Mouse (Mus musculus): Measurements from ENCODE around the gene Unc79. TPM values are rescaled to one million over a fixed set of nuclear protein-coding genes. Genes with fewer than 3 reads are reported as not detected.
A peak's percentile ranks its signal among the peaks of the same experiment; 100 is the strongest.

The Unc79 gene
- polyA plus RNA-seq (2015; fragmentation: Nextera tagmentation; extraction: Ambion mirVana), result 8.8 TPM in 2 replicates

DNA sequence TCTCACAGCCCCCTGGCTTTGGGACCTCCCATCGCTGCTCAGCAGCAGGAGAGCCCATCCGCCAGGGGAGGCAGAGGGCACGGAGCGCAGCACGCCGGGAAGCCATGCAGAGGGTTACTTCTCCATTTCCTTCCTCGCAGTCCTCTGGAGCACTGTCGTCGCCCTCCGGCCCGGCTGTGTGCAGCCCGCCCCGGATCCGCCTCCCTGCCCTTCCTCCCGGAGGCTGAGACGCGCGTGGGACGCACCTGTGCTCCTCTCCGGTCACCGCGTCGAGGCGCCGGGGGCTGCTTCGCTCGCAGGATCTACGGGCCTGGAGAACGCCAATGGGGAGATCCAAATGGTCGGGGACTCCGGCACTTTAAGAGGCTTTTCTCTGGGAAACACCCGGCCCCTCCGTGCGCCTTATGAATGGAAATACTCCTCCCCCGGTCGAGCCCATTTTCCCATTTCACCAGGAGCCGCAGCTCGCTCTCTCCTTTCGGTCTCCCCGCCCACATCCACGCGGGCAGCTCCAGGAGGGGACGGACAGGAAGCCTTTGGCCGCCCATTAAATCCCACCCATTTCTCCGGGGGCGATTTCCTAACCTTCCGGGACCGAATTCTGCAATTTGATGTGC is at the start of gene Unc79:
Unc79 (plus strand) TSS at position 82 of the 617 bp plus-strand sequence.
- Histone ChIP-seq H3K4me2 (ENCODE audit: low read length) (peak within 1 kb of the TSS; percentile 72), H3K27ac (ENCODE audit: low read length) (peak within 1 kb of the TSS; percentile 97), H3K4me3 (replicated peaks; ENCODE audit: low read length) (peak within 1 kb of the TSS; percentile 70), H3K9me3 (ENCODE audit: control insufficient read depth, low read length) (no peaks in the 10 kb centered on the region), H3K4me1 (replicated peaks; ENCODE audit: control insufficient read depth, insufficient read depth, low read length) (peaks cover 24% of the 10 kb centered on the region), H3K9ac (replicated peaks; ENCODE audit: low read depth, low read length) (peak within 1 kb of the TSS; percentile 79), H3K36me3 (ENCODE audit: control insufficient read depth, insufficient read depth) (no peaks in the 10 kb centered on the region), H3K27me3 (replicated peaks; ENCODE audit: control insufficient read depth, insufficient read depth, low read length) (0 out of 2 replicates have a peak, but pooled peaks cover 7% of the 10 kb centered on the region)
- under 1% methylated on average over 47 of the region's 48 CpGs for WGBS
- ATAC-seq, result peak; percentile 85

DNA sequence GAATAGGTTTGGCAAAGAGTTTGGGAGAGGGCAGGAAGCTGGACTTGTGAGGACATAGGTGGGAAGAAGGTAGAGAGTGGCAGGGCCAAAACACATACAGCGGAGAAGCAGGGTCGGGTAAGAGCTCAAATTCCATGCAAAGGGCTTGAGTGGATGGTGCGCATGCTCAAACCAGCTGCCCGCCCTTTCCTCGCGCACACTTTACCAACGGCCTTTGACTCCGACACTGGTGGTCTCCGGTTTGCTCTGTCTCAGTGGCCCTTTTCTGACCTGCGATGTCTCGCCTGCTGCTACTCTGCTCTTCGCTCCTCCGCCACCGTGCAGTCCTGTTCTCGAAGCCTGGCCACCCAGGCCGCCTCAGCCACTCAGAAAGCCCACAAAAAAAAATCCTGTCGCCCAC is 49.6 kb upstream of the Unc79 start, which contains the start of gene Cox8c:
Cox8c (plus strand) TSS at position 226 of the 400 bp plus-strand sequence.
- ATAC-seq, result no peak
- H3K9ac ChIP-seq (replicated peaks; ENCODE audit: low read depth, low read length), result no peak within 1 kb of the TSS
- H3K27ac ChIP-seq (ENCODE audit: low read length), result no peak within 1 kb of the TSS
- no peaks in the 10 kb centered on the region; the same call in 1 of the 2 replicates for H3K4me1 ChIP-seq (replicated peaks; ENCODE audit: control insufficient read depth, insufficient read depth, low read length)
- H3K4me2 ChIP-seq (ENCODE audit: low read length), result no peak within 1 kb of the TSS
- H3K4me3 ChIP-seq (replicated peaks; ENCODE audit: low read length), result no peak within 1 kb of the TSS
- no peaks in the 10 kb centered on the region for H3K27me3 ChIP-seq (replicated peaks; ENCODE audit: control insufficient read depth, insufficient read depth, low read length)
- WGBS, result 95% methylated on average over 17 of the region's 17 CpGs
- H3K9me3 ChIP-seq (ENCODE audit: control insufficient read depth, low read length), result no peaks in the 10 kb centered on the region
- H3K36me3 ChIP-seq (ENCODE audit: control insufficient read depth, insufficient read depth), result no peaks in the 10 kb centered on the region

DNA sequence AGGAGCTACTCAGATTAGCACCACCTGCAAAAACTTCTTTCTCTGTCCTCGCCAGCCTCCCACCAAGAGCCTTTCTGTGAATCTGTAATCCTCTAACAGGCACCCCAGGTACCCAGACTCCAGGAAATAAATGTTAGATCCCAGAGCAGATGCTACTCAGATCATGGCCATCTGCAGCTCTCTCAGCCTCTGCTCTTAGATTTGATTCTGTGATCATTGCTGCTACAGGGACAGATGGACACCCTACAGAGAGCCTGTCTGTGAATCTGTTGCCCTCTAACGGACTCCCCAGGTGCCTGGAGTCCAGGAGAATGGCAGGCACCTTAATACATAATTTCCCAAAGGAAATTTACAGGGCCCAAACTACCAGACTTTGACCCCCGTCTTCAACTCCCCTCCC is 40.5 kb upstream of the Unc79 start:
- no peaks in the 10 kb centered on the region for H3K36me3 ChIP-seq (ENCODE audit: control insufficient read depth, insufficient read depth)
- no peak overlapping the region for H3K4me2 ChIP-seq (ENCODE audit: low read length)
- H3K4me1 ChIP-seq (replicated peaks; ENCODE audit: control insufficient read depth, insufficient read depth, low read length), result no peaks in the 10 kb centered on the region
- no peaks in the 10 kb centered on the region for H3K27me3 ChIP-seq (replicated peaks; ENCODE audit: control insufficient read depth, insufficient read depth, low read length)
- no peak overlapping the region for H3K4me3 ChIP-seq (replicated peaks; ENCODE audit: low read length)
- whole genome bisulfite sequencing, result 38% methylated on average over 3 of the region's 3 CpGs
- ATAC-seq, result no peak
- no peaks in the 10 kb centered on the region for H3K9me3 ChIP-seq (ENCODE audit: control insufficient read depth, low read length)
- H3K27ac ChIP-seq (ENCODE audit: low read length), result no peak overlapping the region
- H3K9ac ChIP-seq (replicated peaks; ENCODE audit: low read depth, low read length), result no peak overlapping the region

DNA sequence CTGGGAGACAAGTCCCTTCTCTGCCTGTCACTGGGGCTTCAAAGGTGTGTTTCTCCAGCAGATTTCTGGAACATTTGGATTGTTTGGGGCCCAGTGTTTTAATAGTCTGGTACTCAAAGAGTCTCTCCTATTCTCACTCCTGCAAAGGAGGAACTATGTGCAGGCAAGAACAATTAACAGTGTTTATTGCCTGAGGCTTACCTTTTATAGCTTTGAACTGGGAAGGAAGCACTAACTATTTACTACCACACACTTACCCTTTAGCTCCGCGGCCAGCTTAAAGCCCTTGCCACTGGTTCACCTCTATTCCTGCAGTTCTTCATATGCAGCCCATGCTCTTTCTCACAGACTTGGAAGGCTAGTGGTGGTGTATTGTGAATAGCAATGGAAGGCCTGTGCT is 32.6 kb upstream of the Unc79 start:
- no peaks in the 10 kb centered on the region for H3K27me3 ChIP-seq (replicated peaks; ENCODE audit: control insufficient read depth, insufficient read depth, low read length)
- H3K9ac ChIP-seq (replicated peaks; ENCODE audit: low read depth, low read length), result no peak overlapping the region
- 96% methylated on average over 2 of the region's 2 CpGs for WGBS
- no peak overlapping the region for H3K4me3 ChIP-seq (replicated peaks; ENCODE audit: low read length)
- H3K27ac ChIP-seq (ENCODE audit: low read length), result no peak overlapping the region
- no peak overlapping the region for H3K4me2 ChIP-seq (ENCODE audit: low read length)
- ATAC-seq, result no peak
- H3K4me1 ChIP-seq (replicated peaks; ENCODE audit: control insufficient read depth, insufficient read depth, low read length), result no peaks in the 10 kb centered on the region
- no peaks in the 10 kb centered on the region for H3K9me3 ChIP-seq (ENCODE audit: control insufficient read depth, low read length)
- no peaks in the 10 kb centered on the region for H3K36me3 ChIP-seq (ENCODE audit: control insufficient read depth, insufficient read depth)

DNA sequence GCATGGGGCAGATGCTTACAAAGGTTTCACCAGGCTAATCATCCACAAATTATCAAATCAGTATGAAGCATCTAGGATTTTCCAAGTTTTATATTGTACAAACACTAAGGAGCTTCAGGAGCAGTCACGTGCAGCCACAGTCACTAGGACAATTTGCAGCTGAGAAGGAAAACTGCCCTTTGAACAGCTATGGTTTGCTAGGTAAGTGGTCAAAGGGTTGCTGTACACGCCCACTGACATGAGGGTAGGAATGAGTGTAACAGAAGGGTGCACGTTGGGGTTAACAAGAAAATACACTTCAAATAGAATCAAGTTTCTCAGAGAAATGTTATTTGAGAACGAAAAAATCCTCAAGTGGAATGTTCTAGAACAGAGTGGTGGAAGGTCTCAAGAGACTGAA is 18.9 kb upstream of the Unc79 start:
- Histone ChIP-seq H3K4me3 (replicated peaks; ENCODE audit: low read length) (no peak overlapping the region), H3K9me3 (ENCODE audit: control insufficient read depth, low read length) (no peaks in the 10 kb centered on the region), H3K27ac (ENCODE audit: low read length) (no peak overlapping the region), H3K36me3 (ENCODE audit: control insufficient read depth, insufficient read depth) (no peaks in the 10 kb centered on the region), H3K4me1 (replicated peaks; ENCODE audit: control insufficient read depth, insufficient read depth, low read length) (no peaks in the 10 kb centered on the region), H3K9ac (replicated peaks; ENCODE audit: low read depth, low read length) (no peak overlapping the region), H3K4me2 (ENCODE audit: low read length) (no peak overlapping the region), H3K27me3 (replicated peaks; ENCODE audit: control insufficient read depth, insufficient read depth, low read length) (no peaks in the 10 kb centered on the region)
- WGBS, result 84% methylated on average over 4 of the region's 4 CpGs
- ATAC-seq, result no peak

DNA sequence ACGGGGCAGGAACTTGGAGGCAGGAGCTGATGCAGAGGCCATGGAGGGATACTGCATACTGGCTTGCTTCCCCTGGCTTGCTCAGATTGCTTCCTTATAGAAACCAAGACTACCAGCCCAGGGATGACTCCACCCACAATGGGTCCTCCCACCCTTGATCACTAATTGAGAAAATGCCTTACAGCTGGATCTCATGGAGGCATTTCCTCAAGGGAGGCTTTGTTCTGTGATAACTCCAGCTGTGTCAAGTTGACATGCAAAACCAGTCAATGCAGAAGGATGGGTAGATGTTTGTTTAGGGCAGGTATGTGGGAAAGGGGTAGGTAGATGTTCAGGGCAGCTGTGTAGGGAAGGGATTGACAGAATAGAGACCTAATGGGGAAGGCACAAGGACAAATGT is 18.3 kb upstream of the Unc79 start:
- no peak for ATAC-seq
- H3K9ac ChIP-seq (replicated peaks; ENCODE audit: low read depth, low read length), result no peak overlapping the region
- WGBS, result 90% methylated on average over 1 of the region's 1 CpGs
- no peaks in the 10 kb centered on the region for H3K9me3 ChIP-seq (ENCODE audit: control insufficient read depth, low read length)
- H3K27ac ChIP-seq (ENCODE audit: low read length), result no peak overlapping the region
- no peak overlapping the region for H3K4me2 ChIP-seq (ENCODE audit: low read length)
- H3K27me3 ChIP-seq (replicated peaks; ENCODE audit: control insufficient read depth, insufficient read depth, low read length), result no peaks in the 10 kb centered on the region
- no peaks in the 10 kb centered on the region for H3K4me1 ChIP-seq (replicated peaks; ENCODE audit: control insufficient read depth, insufficient read depth, low read length)
- H3K36me3 ChIP-seq (ENCODE audit: control insufficient read depth, insufficient read depth), result no peaks in the 10 kb centered on the region
- no peak overlapping the region for H3K4me3 ChIP-seq (replicated peaks; ENCODE audit: low read length)

DNA sequence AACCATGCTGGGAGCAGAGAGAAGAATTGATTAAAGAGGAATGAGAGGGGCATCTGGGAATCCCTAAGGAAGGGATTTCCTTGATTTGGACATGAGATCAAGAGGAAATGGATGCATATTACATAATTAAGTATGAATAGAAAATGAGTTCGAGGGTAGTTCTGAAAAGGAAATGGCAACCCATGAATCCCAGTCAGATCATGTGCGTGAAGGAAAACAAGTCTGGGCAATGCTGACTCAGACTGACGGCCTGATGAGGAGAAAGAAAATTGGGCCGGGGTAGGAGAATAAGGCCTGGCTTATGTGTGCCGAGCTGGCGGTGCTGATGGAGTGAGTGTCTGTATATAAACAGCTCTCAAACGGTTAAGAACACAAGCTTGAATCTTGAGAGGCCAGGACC is 17.9 kb upstream of the Unc79 start:
- Histone ChIP-seq H3K9me3 (ENCODE audit: control insufficient read depth, low read length) (no peaks in the 10 kb centered on the region), H3K36me3 (ENCODE audit: control insufficient read depth, insufficient read depth) (no peaks in the 10 kb centered on the region), H3K27ac (ENCODE audit: low read length) (no peak overlapping the region), H3K4me2 (ENCODE audit: low read length) (no peak overlapping the region), H3K4me1 (replicated peaks; ENCODE audit: control insufficient read depth, insufficient read depth, low read length) (no peaks in the 10 kb centered on the region), H3K9ac (replicated peaks; ENCODE audit: low read depth, low read length) (no peak overlapping the region), H3K4me3 (replicated peaks; ENCODE audit: low read length) (no peak overlapping the region), H3K27me3 (replicated peaks; ENCODE audit: control insufficient read depth, insufficient read depth, low read length) (no peaks in the 10 kb centered on the region)
- WGBS, result 90% methylated on average over 7 of the region's 7 CpGs
- ATAC-seq, result no peak

DNA sequence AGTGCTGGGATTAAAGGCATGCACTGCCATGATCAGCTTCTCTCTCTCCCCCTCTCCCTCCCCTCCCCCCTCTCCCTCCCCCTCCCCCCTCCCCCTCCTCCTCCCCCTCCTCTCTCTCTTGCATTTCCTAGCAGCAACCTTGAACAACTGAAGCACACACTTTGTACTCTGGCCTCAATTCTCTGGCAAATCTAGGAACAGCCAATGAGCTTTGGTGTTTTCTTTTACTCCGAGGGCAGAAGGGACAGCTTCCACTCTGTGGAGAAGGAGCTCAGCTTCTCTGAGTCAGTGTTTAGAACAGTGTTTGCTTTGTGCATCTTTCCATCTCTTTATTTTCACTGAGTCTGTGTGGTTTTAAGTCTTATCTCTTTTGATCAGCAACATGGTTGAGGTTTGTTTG is 12.8 kb upstream of the Unc79 start:
- WGBS, result 48% methylated on average over 1 of the region's 1 CpGs
- H3K9ac ChIP-seq (replicated peaks; ENCODE audit: low read depth, low read length), result no peak overlapping the region
- no peaks in the 10 kb centered on the region for H3K36me3 ChIP-seq (ENCODE audit: control insufficient read depth, insufficient read depth)
- ATAC-seq, result no peak
- no peak overlapping the region for H3K4me2 ChIP-seq (ENCODE audit: low read length)
- no peak overlapping the region for H3K27ac ChIP-seq (ENCODE audit: low read length)
- no peaks in the 10 kb centered on the region for H3K9me3 ChIP-seq (ENCODE audit: control insufficient read depth, low read length)
- no peaks in the 10 kb centered on the region for H3K4me1 ChIP-seq (replicated peaks; ENCODE audit: control insufficient read depth, insufficient read depth, low read length)
- no peak overlapping the region for H3K4me3 ChIP-seq (replicated peaks; ENCODE audit: low read length)
- no peaks in the 10 kb centered on the region for H3K27me3 ChIP-seq (replicated peaks; ENCODE audit: control insufficient read depth, insufficient read depth, low read length)

DNA sequence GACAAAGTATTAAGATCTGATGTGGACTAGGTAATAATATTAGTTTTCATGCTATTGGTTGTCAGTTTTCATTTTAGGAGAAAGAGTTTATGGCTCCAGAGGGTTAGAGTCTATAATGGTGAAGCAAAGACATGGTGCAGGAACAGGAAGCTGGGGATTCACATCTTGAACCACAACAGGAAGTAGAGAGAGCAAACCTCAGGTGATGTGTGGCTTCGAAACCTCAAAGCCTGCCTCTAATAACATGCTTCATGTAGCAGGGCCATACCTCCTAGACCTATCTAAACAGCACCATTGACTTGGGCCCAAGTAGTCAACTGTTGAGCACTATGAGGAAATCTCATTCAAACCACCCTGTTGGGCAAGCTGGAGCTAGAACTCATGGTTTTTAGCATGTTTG is 3.1 kb upstream of the Unc79 start:
- 0 out of 2 replicates have a peak, but pooled peaks cover 7% of the 10 kb centered on the region for H3K27me3 ChIP-seq (replicated peaks; ENCODE audit: control insufficient read depth, insufficient read depth, low read length)
- 0 out of 2 replicates have a peak, but pooled peaks cover 3% of the 10 kb centered on the region for H3K9me3 ChIP-seq (ENCODE audit: control insufficient read depth, low read length)
- peaks cover 7% of the 10 kb centered on the region for H3K4me1 ChIP-seq (replicated peaks; ENCODE audit: control insufficient read depth, insufficient read depth, low read length)
- H3K4me2 ChIP-seq (ENCODE audit: low read length), result no peak overlapping the region
- whole genome bisulfite sequencing, result 89% methylated on average over 1 of the region's 1 CpGs
- H3K36me3 ChIP-seq (ENCODE audit: control insufficient read depth, insufficient read depth), result no peaks in the 10 kb centered on the region
- H3K27ac ChIP-seq (ENCODE audit: low read length), result no peak overlapping the region
- no peak overlapping the region for H3K4me3 ChIP-seq (replicated peaks; ENCODE audit: low read length)
- H3K9ac ChIP-seq (replicated peaks; ENCODE audit: low read depth, low read length), result no peak overlapping the region
- ATAC-seq, result no peak

DNA sequence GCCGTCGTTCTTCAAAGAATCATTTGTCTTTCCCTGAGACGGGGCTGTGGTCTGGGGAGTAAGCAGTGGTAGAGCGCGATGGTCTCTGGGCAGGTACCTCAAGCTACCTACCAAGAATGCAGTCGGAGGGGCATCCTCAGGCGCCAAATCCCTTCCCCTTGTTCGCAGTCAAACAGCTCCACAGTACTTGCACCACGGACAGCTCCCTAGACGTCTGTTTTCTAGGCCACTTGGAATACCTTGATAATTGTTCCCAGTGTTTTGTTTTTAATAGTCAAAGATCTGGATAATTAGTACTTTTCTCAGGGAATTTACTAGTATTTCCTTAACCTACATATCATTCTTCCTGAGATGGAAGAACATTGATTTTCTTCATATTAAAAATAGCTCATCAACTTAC is 833 bp upstream of the Unc79 start:
- Histone ChIP-seq H3K4me3 (replicated peaks; ENCODE audit: low read length) (peak overlapping the region; percentile 70), H3K27ac (ENCODE audit: low read length) (no peak overlapping the region), H3K9ac (replicated peaks; ENCODE audit: low read depth, low read length) (no peak overlapping the region), H3K4me1 (replicated peaks; ENCODE audit: control insufficient read depth, insufficient read depth, low read length) (peaks cover 19% of the 10 kb centered on the region), H3K27me3 (replicated peaks; ENCODE audit: control insufficient read depth, insufficient read depth, low read length) (0 out of 2 replicates have a peak, but pooled peaks cover 7% of the 10 kb centered on the region), H3K9me3 (ENCODE audit: control insufficient read depth, low read length) (no peaks in the 10 kb centered on the region), H3K4me2 (ENCODE audit: low read length) (peak overlapping the region; percentile 72), H3K36me3 (ENCODE audit: control insufficient read depth, insufficient read depth) (no peaks in the 10 kb centered on the region)
- WGBS, result 26% methylated on average over 10 of the region's 10 CpGs
- no peak for ATAC-seq
